Mouse (Mus musculus) midbrain, embryonic 14.5 days (tissue): ENCODE data around the gene Lin7b. TPM values are rescaled to one million over a fixed set of nuclear protein-coding genes. Genes with fewer than 3 reads are reported as not detected.

Experiments used
- ATAC-seq: fragments of 200-750 bp; cut with Nextera tagmentation; 2 replicates; pipeline ENCODE4 v1.8.0; 2017; ENCODE audit warnings: moderate number of reproducible peaks, moderate library complexity; ENCODE audit not compliant: low FRiP score, low TSS enrichment
- DNase-seq: peaks from one replicate; pipeline ENCODE4 v3.0.0-alpha.2; 2015
- H3K27ac ChIP-seq: fragments of 300-500 bp; sonication (generic); replicated peaks from 2 replicates; pipeline ENCODE4 v1.5.1; 2014; ENCODE audit warnings: mild to moderate bottlenecking, low read depth, low read length, moderate library complexity
- H3K27me3 ChIP-seq: fragments of 300-500 bp; sonication (generic); 2 replicates; pipeline ENCODE4 v1.6.1; 2014; ENCODE audit warnings: low read length, control low read depth, mixed read lengths; ENCODE audit not compliant: control insufficient read depth, insufficient read depth
- H3K36me3 ChIP-seq: fragments of 300-500 bp; sonication (generic); 2 replicates; pipeline ENCODE4 v1.6.1; 2014; ENCODE audit warnings: low read length, control low read depth; ENCODE audit not compliant: control insufficient read depth, insufficient read depth
- H3K4me1 ChIP-seq: fragments of 300-500 bp; sonication (generic); 2 replicates; pipeline ENCODE4 v1.6.1; 2014; ENCODE audit warnings: mild to moderate bottlenecking, antibody characterized with exemption, low read length, control low read depth; ENCODE audit not compliant: control insufficient read depth, insufficient read depth
- H3K4me2 ChIP-seq: fragments of 300-500 bp; sonication (generic); 2 replicates; pipeline ENCODE4 v1.6.1; 2014; ENCODE audit warnings: mild to moderate bottlenecking, low read length, moderate library complexity
- H3K4me3 ChIP-seq: fragments of 300-500 bp; sonication (generic); replicated peaks from 2 replicates; pipeline ENCODE4 v1.5.1; 2014; ENCODE audit warnings: low read depth, low read length
- H3K9ac ChIP-seq: fragments of 300-500 bp; sonication (generic); replicated peaks from 2 replicates; pipeline ENCODE4 v1.6.1; 2014; ENCODE audit warnings: mild to moderate bottlenecking, low read length, moderate library complexity
- H3K9me3 ChIP-seq: fragments of 300-500 bp; sonication (generic); 2 replicates; pipeline ENCODE4 v1.6.1; 2016; ENCODE audit warnings: low read length, control low read depth, mixed read lengths; ENCODE audit not compliant: control insufficient read depth
- WGBS: fragments of 180-500 bp; shearing (Covaris S2); extraction: QIAGEN DNeasy Blood & Tissue Kit; methylation state at CpG from one replicate; pipeline ENCODE4 v1.1.7; 2014; 5-methylcytosine and 5-hydroxymethylcytosine counted together
- polyA plus RNA-seq: library from polyadenylated mRNA; unstranded; fragments of >200 nt; fragmentation: Nextera tagmentation; extraction: Ambion mirVana; gene quantifications from 2 replicates; pipeline ENCODE4 v1.2.1, GENCODE M21; 2014

Gene Lin7b
- polyA plus RNA-seq, 1 experiment from 2014 or later, result 11.6 TPM

DNA sequence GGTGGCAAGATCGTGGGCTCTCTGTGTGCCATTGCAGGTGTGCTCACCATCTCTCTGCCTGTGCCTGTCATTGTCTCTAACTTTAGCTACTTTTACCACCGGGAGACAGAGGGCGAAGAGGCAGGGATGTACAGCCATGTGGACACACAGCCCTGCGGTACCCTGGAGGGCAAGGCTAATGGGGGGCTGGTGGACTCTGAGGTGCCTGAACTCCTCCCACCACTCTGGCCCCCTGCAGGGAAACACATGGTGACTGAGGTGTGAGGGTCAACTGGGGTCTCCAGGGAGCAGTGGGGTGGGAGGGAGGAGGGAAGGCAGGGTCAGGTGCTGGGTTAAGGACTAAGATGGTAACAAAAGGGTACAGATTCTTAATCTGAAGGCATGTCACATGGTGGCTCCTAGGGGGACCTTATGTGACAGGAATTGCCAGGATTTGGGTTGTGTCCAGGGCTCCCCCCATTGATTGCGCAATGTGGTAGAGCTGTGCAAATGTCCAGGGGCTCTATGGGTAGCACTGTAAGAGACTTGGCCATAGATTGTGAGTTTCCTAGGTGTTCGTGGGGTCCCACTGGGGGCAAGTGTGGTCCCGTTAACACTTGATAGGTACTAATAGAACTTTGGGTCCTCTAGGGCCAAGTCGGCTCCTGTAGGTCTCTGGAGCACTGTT is 39.2 kb upstream of the Lin7b start:
- H3K27ac ChIP-seq, result no peak overlapping the region
- H3K4me3 ChIP-seq, result no peak overlapping the region
- H3K9ac ChIP-seq, result no peak overlapping the region
- 88% methylated on average over 8 of the region's 8 CpGs for WGBS
- H3K27me3 ChIP-seq, result peaks cover 95% of the 10 kb centered on the region
- H3K9me3 ChIP-seq, result no peaks in the 10 kb centered on the region
- DNase-seq, result no peak
- no peaks in the 10 kb centered on the region for H3K36me3 ChIP-seq
- no peak for ATAC-seq
- H3K4me1 ChIP-seq, result peaks cover 3% of the 10 kb centered on the region; the same call in 1 of the 2 replicates
- no peak overlapping the region for H3K4me2 ChIP-seq

DNA sequence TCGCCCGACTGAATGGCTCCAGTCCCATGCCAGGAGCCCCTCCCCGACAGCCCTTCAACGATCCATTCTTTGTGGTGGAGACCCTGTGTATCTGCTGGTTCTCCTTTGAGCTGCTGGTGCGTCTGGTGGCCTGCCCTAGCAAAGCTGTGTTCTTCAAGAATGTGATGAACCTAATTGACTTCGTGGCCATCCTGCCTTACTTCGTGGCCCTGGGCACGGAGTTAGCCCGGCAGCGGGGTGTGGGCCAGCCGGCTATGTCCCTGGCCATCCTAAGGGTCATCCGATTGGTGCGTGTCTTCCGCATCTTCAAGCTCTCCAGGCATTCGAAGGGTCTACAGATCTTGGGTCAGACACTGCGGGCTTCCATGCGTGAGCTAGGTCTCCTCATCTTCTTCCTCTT is 38.6 kb upstream of the Lin7b start:
- ATAC-seq (no peak), DNase-seq (no peak)
- H3K9ac ChIP-seq, result no peak overlapping the region
- H3K27me3 ChIP-seq, result peaks cover 88% of the 10 kb centered on the region
- WGBS, result 91% methylated on average over 17 of the region's 17 CpGs
- H3K9me3 ChIP-seq, result no peaks in the 10 kb centered on the region
- H3K36me3 ChIP-seq, result no peaks in the 10 kb centered on the region
- peaks cover 3% of the 10 kb centered on the region; the same call in 1 of the 2 replicates for H3K4me1 ChIP-seq
- H3K27ac ChIP-seq, result no peak overlapping the region
- H3K4me2 ChIP-seq, result no peak overlapping the region
- no peak overlapping the region for H3K4me3 ChIP-seq

GRCm38 (mm10) chr7:45408351-45408750 is 38.0 kb upstream of the Lin7b start:
- H3K36me3 ChIP-seq, result no peaks in the 10 kb centered on the region
- H3K27me3 ChIP-seq, result peaks cover 82% of the 10 kb centered on the region
- DNase-seq (no peak), ATAC-seq (no peak)
- no peaks in the 10 kb centered on the region for H3K9me3 ChIP-seq
- H3K27ac ChIP-seq, result no peak overlapping the region
- H3K4me2 ChIP-seq, result no peak overlapping the region
- no peaks in the 10 kb centered on the region for H3K4me1 ChIP-seq
- no peak overlapping the region for H3K4me3 ChIP-seq
- H3K9ac ChIP-seq, result no peak overlapping the region
- 75% methylated on average over 7 of the region's 7 CpGs for WGBS

DNA sequence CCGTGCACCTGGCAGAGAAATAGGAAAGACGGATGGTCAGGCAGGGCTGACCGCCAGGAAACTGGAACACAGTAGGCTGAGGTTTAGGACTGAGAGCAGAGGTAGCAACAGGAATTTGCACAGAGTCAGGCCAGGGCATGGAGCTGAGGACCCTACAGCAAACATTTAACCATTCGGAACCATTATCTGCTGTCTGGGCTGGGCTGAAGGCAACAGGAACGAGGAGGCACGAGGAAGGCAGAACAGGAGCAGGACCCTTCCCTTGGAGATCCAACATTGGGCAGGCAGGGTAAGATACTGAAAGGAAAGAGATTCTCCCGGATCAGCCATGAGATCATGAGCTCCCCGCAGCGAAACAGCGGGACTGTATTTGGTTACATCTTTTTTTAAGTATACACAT is 37.5 kb upstream of the Lin7b start:
- Histone ChIP-seq H3K9ac (no peak overlapping the region), H3K4me1 (no peaks in the 10 kb centered on the region), H3K4me2 (no peak overlapping the region), H3K27ac (no peak overlapping the region), H3K36me3 (no peaks in the 10 kb centered on the region), H3K27me3 (peaks cover 77% of the 10 kb centered on the region), H3K4me3 (no peak overlapping the region), H3K9me3 (no peaks in the 10 kb centered on the region)
- ATAC-seq (no peak), DNase-seq (no peak)
- WGBS, result 80% methylated on average over 10 of the region's 10 CpGs

- H3K9me3 ChIP-seq, result no peaks in the 10 kb centered on the region
- no peak overlapping the region for H3K27ac ChIP-seq
- H3K4me3 ChIP-seq, result peak overlapping the region; percentile 26
- no peaks in the 10 kb centered on the region for H3K4me1 ChIP-seq
- H3K27me3 ChIP-seq, result peaks cover 66% of the 10 kb centered on the region
- DNase-seq (peak; percentile 25), ATAC-seq (no peak)
- 2% methylated on average over 114 of the region's 114 CpGs for WGBS
- H3K36me3 ChIP-seq, result no peaks in the 10 kb centered on the region
- peak overlapping the region; percentile 43 for H3K4me2 ChIP-seq
- H3K9ac ChIP-seq, result no peak overlapping the region; the same call in 1 of the 2 replicates
Observed at GRCm38 (mm10) chr7:45406157-45407156, 36.1 kb upstream of the Lin7b start.

GRCm38 (mm10) chr7:45405091-45406075 is 35.0 kb upstream of the Lin7b start, which contains the start of gene Kcna7:
Gene Kcna7 (plus strand): TSS chr7:45405653.
- Histone ChIP-seq H3K4me2 (peak within 1 kb of the TSS; percentile 43), H3K4me3 (peak within 1 kb of the TSS; percentile 26), H3K36me3 (no peaks in the 10 kb centered on the region), H3K9me3 (no peaks in the 10 kb centered on the region), H3K27me3 (peaks cover 55% of the 10 kb centered on the region), H3K27ac (no peak within 1 kb of the TSS), H3K9ac (no peak within 1 kb of the TSS), H3K4me1 (no peaks in the 10 kb centered on the region)
- ATAC-seq, result no peak
- 12% methylated on average over 28 of the region's 28 CpGs for WGBS
- DNase-seq, result peak; percentile 65

DNA sequence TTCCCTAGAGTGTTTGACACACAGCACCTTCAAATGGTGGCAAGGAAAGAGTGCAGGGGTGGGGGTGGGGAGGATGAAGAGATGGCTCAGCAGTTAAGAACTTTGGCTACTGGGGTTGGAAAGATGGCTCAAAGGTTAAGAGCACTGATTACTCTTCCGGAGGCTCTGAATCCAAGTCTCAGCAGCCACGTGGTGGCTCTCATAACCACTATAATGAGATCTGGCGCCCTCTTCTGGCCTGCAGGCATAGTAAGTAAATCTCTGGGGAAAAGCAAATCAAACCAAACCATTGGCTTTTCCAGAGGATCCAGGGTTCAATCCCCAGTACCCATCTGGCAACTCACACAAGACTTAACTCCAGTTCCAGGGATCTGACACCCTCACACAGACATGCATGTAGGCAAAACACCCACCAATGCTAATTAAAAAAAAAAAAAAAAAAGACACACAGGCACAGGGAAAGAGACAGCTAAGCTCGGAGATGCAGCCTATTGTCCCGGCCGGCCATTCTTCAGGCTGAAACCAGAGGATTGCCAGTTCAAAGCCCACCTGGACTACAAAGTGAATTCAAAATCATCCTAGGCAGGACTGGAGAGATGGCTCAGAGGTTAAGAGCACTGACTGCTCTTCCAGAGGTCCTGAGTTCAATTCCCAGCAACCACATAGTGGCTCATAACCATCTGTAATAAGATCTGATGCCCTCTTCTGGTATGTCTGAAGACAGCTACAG is 33.3 kb upstream of the Lin7b start:
- WGBS, result 43% methylated on average over 6 of the region's 6 CpGs
- peak; percentile 79 for DNase-seq
- ATAC-seq, result no peak

More for the DNA sequence above, 33.3 kb upstream of the Lin7b start:
- Histone ChIP-seq H3K36me3 (no peaks in the 10 kb centered on the region), H3K27ac (no peak overlapping the region), H3K27me3 (peaks cover 40% of the 10 kb centered on the region), H3K4me1 (no peaks in the 10 kb centered on the region), H3K4me3 (no peak overlapping the region), H3K9me3 (no peaks in the 10 kb centered on the region), H3K4me2 (no peak overlapping the region), H3K9ac (no peak overlapping the region)
